Mouse (Mus musculus) right cerebral cortex, postnatal 4 days (tissue): Measurements from ENCODE around the gene Dnajc10.

Experiments used
- DNase-seq: peaks from one replicate; pipeline ENCODE4 v3.0.0-alpha.2; 2022

Dnajc10 gene

DNA sequence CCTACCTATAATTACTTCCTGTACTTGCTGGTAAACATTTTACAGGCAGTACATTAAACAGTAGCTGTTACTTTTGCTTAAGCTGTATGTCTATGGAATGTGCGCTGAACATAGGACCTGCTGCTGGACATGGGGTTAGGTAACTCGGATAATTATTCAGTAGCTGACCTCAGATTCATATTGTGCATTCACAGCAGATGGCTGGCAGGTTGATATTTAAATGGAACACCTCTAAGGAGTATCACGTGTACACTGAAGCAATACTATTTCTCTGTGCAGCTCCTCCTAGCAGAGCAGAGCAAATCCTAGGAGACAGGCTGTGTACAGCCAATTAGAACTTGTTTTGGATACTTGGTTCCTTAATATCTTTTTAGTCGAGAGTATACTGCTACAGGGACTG is 39.3 kb downstream of the Dnajc10 start:
- no peak for DNase-seq

DNA sequence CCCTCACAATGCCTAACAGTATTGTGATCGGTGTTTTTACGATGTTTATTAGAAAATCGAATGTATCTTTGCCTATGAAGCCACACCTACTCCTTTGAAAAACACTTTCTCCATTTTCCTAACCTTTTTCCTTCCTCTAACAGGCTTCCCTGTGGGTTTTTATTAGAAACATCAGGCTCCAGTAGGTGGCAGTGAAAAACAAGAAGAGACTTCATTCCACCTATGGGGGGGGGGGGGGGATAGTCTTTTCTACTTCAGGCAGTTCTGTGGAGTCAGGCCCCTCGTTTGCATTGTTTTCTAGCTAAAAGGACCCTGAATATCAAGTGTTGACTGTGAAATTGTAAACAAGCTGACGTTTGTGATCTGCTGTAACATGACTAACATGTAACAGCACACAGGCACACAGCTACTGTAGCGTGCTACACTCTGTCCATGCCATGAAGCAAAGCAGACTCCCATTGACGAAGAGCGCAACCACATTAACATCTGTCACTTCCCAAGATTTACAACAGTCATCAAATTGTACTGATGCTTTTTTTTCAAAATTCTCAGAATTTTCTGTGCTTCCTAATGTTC is 41.5 kb downstream of the Dnajc10 start:
- DNase-seq: no peak

DNA sequence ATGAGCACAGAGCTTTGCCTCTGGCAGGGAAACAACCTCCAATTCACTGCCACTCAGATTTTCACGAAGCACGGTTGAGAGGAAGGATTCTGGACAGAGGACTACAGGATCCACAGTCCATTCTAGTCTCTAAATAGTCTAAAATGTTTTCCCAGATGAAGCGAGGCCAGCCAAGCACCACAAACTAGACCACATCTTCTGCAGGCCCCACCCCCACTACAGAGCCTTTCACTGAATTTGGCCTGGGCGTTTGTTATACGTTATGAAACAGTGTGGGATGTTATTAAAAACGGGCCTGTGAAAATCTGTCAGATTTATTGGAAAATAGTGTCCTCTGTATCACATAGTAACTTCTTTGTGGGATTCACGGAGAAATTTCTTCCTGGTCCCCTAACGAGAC is 56.2 kb downstream of the Dnajc10 start:
- no peak for DNase-seq

DNA sequence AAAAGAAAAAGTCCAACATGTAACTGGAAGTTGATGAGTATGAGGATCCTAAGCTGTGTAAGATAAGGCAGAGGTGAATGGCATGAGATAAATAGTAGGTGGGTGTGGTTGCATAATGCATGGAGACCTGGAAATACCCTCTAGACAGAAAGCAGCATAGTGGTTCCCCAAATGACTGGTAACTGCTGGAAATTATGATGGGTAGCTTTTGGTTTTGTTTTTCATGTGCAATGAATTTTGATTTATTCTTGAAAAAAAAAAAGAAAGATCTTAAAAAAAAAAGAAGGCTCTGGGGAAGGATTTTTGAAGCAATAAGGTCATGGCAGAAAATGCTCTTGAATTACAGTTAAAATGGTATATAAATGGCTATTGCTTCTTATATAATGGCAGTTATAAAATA is 59.6 kb downstream of the Dnajc10 start:
- no peak for DNase-seq

DNA sequence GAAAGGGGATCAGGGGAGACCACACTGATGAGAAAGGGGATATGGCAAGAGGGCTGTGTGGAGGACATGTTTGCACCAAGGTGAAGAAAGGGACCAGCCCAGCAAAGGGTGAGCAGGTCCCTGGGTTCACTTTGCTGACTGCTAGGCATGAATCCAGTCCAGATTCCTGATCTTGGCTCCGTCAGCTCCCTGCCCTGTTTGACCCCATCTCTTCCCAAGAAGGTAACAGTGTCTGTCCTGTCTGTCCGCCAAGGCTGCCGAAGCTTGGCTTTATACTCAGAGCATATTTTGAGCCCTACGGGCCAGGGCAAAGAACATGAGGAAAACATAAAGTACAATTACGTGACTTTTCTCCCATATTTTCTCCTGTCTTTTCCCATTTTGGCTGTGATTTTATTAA is 64.6 kb downstream of the Dnajc10 start:
- no peak for DNase-seq

DNA sequence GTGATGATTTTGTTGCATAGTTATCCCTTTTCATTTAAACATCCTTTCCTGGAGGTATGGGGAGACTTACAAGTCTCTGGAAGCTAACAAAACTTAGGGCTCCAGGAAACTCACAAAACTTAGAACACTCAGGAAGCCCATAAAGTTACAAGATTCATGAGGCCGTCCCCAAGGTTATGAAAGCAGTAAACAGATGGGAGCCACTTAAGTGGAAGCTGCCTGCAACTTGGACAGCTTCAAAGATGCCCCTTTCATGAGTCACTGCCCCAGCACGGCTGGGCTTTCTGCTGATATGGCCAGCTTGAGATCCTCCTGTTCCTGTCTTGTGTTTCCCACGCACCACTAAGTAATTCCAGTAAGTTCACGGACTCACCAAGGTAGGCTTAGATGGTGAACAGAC is 69.2 kb downstream of the Dnajc10 start:
- no peak for DNase-seq

DNA sequence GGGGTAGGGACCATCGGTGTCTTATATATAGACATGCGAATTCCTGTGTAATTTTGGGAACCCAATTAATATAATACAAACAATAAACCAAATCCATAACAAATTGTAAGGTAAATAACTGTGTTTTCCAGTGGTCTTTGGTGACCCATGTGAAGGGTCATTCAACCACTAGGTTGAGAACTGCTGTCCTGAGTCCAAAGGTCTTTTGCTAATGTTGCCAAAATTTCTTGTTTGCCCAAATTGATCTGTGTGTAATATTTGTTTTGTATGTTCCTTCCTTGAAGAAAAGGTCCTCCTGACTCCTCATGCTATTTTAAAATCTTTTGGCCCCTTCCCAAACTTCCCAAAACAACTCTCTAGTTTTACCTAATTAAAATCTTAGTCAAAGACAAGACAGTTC is 71.0 kb downstream of the Dnajc10 start:
- DNase-seq: no peak

DNA sequence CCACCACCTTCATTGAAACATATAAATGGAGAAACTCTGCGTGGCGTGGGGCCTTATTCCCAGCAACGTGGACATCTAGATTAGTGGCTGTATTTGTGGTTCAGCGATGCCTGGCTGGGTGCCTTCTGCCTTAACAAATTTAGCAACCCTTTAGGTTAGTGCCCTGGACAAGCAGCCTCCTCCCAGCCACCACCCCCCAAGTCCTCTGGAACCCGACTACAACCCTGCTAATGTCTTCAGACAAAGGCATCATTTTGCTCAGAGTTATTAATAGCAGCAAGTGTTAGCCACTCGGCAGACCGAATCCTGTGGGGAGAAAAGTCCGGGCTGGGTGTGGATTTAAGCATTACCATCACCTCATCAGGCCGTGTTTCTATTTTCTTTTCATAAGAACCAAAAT is 72.4 kb downstream of the Dnajc10 start:
- no peak for DNase-seq

DNA sequence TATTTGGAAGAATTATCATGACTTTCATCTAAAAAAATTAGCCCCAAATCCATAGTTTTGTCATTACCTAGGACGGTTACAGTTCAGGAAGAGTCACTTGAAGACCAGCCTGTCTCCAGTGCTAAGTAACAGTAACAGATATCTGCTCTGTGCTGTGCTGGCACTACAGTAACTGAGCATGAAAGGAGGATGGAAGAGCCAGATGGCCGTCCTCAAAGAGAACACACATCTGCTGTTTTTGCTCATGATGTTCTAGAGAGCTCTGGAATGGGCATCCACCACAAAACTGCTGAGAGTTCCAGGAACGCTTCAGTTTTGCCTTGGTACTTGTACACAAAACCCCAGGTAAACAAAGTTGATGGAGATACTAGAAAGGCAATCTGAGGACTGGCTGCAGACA is 73.1 kb downstream of the Dnajc10 start:
- DNase-seq: no peak

DNA sequence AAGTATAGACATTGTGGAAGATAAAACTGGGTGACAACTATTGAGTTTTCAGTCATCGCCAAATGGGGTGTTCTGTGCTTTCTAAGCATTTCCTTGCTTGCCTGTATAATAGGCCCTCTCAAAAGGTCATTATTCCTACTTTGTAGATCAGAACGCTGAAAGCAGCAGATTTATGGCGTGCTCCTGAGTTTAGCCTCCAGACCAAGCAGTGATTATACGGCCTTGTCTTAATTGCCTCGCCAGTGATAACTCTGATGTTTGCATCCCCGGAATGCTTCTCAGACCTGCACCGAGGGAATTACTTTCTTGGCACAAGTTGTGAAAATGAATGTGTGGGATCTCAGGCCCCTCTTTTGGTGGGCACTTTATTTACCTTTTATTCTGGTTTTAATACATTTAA is 80.8 kb downstream of the Dnajc10 start:
- DNase-seq: no peak

DNA sequence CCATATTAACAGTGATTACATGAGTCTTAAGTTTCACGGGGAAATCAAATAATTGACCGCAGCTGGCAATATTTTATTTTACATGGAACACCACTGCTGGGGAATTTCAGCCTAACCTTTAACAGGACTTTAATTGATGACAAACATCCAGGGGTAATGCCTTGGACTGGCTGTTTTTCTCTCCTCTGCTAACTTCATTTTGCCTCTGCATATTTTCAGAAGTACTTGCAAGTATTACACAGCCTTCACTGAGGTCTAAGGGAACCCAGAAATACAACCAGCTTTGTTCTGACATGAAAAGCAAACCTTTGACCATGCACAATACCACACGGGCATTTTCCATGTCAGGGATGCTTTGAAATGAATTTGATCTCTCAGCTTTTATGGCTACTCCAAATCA is 81.6 kb downstream of the Dnajc10 start:
- DNase-seq: no peak

DNA sequence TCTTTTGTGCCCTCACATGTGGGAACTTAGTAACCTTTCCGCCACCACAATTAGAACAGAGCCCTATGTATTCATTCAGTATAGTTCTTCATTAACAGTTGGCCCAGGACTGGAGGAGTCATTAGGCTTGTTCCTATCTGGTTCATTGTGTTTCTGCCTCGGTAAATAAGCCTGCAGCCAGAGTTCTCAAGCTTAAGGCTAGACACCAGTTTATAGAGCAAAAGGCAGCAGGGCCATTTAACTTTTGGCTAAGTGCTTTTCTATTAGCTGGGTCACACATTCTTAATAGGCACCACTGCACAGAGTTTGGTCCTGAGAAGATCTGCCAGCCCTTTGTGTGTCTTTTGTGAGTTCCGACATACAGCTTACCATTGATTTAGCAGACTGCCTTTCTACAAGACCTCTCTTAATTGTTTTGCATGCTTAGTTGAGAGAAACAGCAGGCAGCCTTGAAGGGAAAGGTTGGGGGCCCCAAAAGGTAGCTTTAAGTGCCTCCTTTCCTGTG is 83.4 kb downstream of the Dnajc10 start:
- no peak for DNase-seq
